8 mouse cellular contexts compared by ENCODE assay signal in genomic region chr4:59805968-59806878, GRCm38 (mm10). TPM values are rescaled to one million over a fixed set of nuclear protein-coding genes. Genes with fewer than 3 reads are reported as not detected.
DNase-seq lines count a peak whose midpoint lies in the region; ATAC-seq lines count a peak whose summit lies in the region.

No protein-coding gene starts in this region.

- WGBS in embryonic facial prominence, embryonic 11.5 days, result under 1% methylated on average over 52 of the region's 58 CpGs
- under 1% methylated on average over 53 of the region's 58 CpGs for WGBS in heart, embryonic 14.5 days

- ATAC-seq in embryonic facial prominence, embryonic 11.5 days (replicated peaks; ENCODE audit: insufficient number of reproducible peaks, low FRiP score, low TSS enrichment, low read depth), result peak; percentile 82
- ATAC-seq in heart, embryonic 14.5 days (ENCODE audit: insufficient number of reproducible peaks, insufficient read depth, low FRiP score, low read depth), result peak; percentile 57

- no peak overlapping the region; the same call in 1 of the 2 replicates for H3K27ac ChIP-seq in embryonic facial prominence, embryonic 11.5 days (replicated peaks; ENCODE audit: low read depth, low read length)
- peak overlapping the region; percentile 64 to 81 for H3K27ac ChIP-seq in heart, embryonic 14.5 days (replicated peaks in 1 of 2; ENCODE audit: control insufficient read depth in 1 of 2, insufficient read depth in 1 of 2, low read depth in 2 of 2, low read length in 2 of 2)

- H3K4me2 ChIP-seq in embryonic facial prominence, embryonic 11.5 days (ENCODE audit: low read depth, low read length), result peak overlapping the region; percentile 98
- peak overlapping the region; percentile 91 for H3K4me2 ChIP-seq in heart, embryonic 14.5 days (ENCODE audit: low read length)

- H3K27me3 ChIP-seq in embryonic facial prominence, embryonic 11.5 days (ENCODE audit: control insufficient read depth, insufficient read depth, low read length), result no peaks in the 10 kb centered on the region
- H3K27me3 ChIP-seq in heart, embryonic 14.5 days (ENCODE audit: control insufficient read depth, insufficient read depth, low read length), result no peaks in the 10 kb centered on the region

- DNase-seq in CD8-positive naive resting alpha-beta T cell, adult 2 months (ENCODE audit: low read depth in 2 of 2, low spot score in 2 of 2), result peak; percentile 27 to 42
- DNase-seq in adrenal gland, adult 2 months, result peak; percentile 46
- peak; percentile 31 for DNase-seq in embryonic facial prominence, embryonic 11.5 days (ENCODE audit: low spot score)
- DNase-seq in kidney, postnatal 10 days, result peak; percentile 61
- peak; percentile 51 to 55 for DNase-seq in lung, postnatal 4 days
- DNase-seq in spleen, adult 12 weeks (ENCODE audit: low spot score), result peak; percentile 42
- no peak for DNase-seq in ovary, postnatal 10 days (ENCODE audit: low spot score)

- H3K36me3 ChIP-seq in embryonic facial prominence, embryonic 11.5 days (replicated peaks; ENCODE audit: control insufficient read depth, insufficient read depth, low read depth, low read length), result no peaks in the 10 kb centered on the region
- H3K36me3 ChIP-seq in heart, embryonic 14.5 days (ENCODE audit: control insufficient read depth, insufficient read depth, low read length), result no peaks in the 10 kb centered on the region

- no peaks in the 10 kb centered on the region for H3K9me3 ChIP-seq in embryonic facial prominence, embryonic 11.5 days (replicated peaks; ENCODE audit: control insufficient read depth, low read length)
- H3K9me3 ChIP-seq in heart, embryonic 14.5 days (ENCODE audit: control insufficient read depth, low read length), result no peaks in the 10 kb centered on the region

- H3K4me1 ChIP-seq in embryonic facial prominence, embryonic 11.5 days (ENCODE audit: control insufficient read depth, insufficient read depth, low read length), result peaks cover 3% of the 10 kb centered on the region; the same call in 1 of the 2 replicates
- H3K4me1 ChIP-seq in heart, embryonic 14.5 days (ENCODE audit: control insufficient read depth in 2 of 2, insufficient read depth in 2 of 2, low read length in 2 of 2), result peaks cover 6 to 15% of the 10 kb centered on the region in 2 experiments

- H3K4me3 ChIP-seq in embryonic facial prominence, embryonic 11.5 days (ENCODE audit: low read depth, low read length), result peak overlapping the region; percentile 66
- peak overlapping the region; percentile 87 to 89 for H3K4me3 ChIP-seq in heart, embryonic 14.5 days (ENCODE audit: control insufficient read depth in 1 of 2, insufficient read depth in 1 of 2, low read depth in 1 of 2, low read length in 2 of 2)

- peak overlapping the region; percentile 70 for H3K9ac ChIP-seq in embryonic facial prominence, embryonic 11.5 days (replicated peaks; ENCODE audit: low read length)
- peak overlapping the region; percentile 86 for H3K9ac ChIP-seq in heart, embryonic 14.5 days (ENCODE audit: low read length)

RNA-seq across cellular contexts. Expression of gene Snx30, which starts 0.6 kb away (rescaled TPM):
- 1 to 10 TPM; 5.3 to 6.6 TPM for total RNA-seq in adrenal gland, adult 2 months (2021)
- polyA plus RNA-seq in adrenal gland, adult 2 months (2012; rRNA removed), result 0.90 and 2.4 TPM in 2 replicates
- 7.1 and 9.5 TPM in 2 replicates for polyA plus RNA-seq in embryonic facial prominence, embryonic 11.5 days (2014; fragmentation: Nextera tagmentation; extraction: Ambion mirVana)
- 6.3 and 6.6 TPM in 2 replicates for polyA plus RNA-seq in heart, embryonic 14.5 days (2014; fragmentation: Nextera tagmentation; extraction: Ambion mirVana)

RNA-seq across cellular contexts. Expression of gene Inip, which starts 4.8 kb away (rescaled TPM):
- total RNA-seq in adrenal gland, adult 2 months (2021), result 10 to 100 TPM; 16.1 to 18.0 TPM
- polyA plus RNA-seq in adrenal gland, adult 2 months (2012; rRNA removed), result 5.0 and 6.7 TPM in 2 replicates
- polyA plus RNA-seq in embryonic facial prominence, embryonic 11.5 days (2014; fragmentation: Nextera tagmentation; extraction: Ambion mirVana), result 97.2 and 103 TPM in 2 replicates
- polyA plus RNA-seq in heart, embryonic 14.5 days (2014; fragmentation: Nextera tagmentation; extraction: Ambion mirVana), result 40.2 and 46.1 TPM in 2 replicates
